34 mouse cellular contexts compared by ENCODE assay signal in genomic region chr8:10707122-10707521, GRCm38 (mm10).
"Had no signal": no experiment of that assay in that cellular context is flagged by ENCODE, and none has a peak within 500 bp of the region (broad histone marks: within the 10 kb centered on the region; RNA-seq: fewer than 3 reads in every experiment).

No protein-coding gene starts in this region.

- H3K27ac ChIP-seq: heart, embryonic 10.5 days; heart, embryonic 13.5 days; heart, embryonic 15.5 days; hindbrain, embryonic 10.5 days; hindbrain, embryonic 12.5 days; hindbrain, embryonic 13.5 days; hindbrain, embryonic 14.5 days; hindbrain, embryonic 15.5 days; hindbrain, postnatal 0 days; intestine, embryonic 15.5 days; kidney, embryonic 15.5 days; kidney, postnatal 0 days; layer of hippocampus, adult 2 months had no signal

- H3K9ac ChIP-seq: heart, embryonic 12.5 days; heart, embryonic 13.5 days; heart, embryonic 15.5 days; hindbrain, embryonic 12.5 days; hindbrain, embryonic 13.5 days; hindbrain, embryonic 14.5 days; hindbrain, embryonic 15.5 days; intestine, embryonic 15.5 days; kidney, embryonic 15.5 days had no signal

- H3K9me3 ChIP-seq: heart, embryonic 10.5 days; heart, embryonic 12.5 days; heart, embryonic 13.5 days; heart, embryonic 15.5 days; hindbrain, embryonic 10.5 days; hindbrain, embryonic 12.5 days; hindbrain, embryonic 13.5 days; hindbrain, embryonic 15.5 days; intestine, embryonic 15.5 days; kidney, embryonic 15.5 days had no signal

- H3K4me3 ChIP-seq: heart, embryonic 10.5 days; heart, embryonic 12.5 days; heart, embryonic 13.5 days; heart, embryonic 15.5 days; hindbrain, embryonic 10.5 days; hindbrain, embryonic 12.5 days; hindbrain, embryonic 13.5 days; hindbrain, embryonic 15.5 days; intestine, embryonic 15.5 days; kidney, embryonic 15.5 days; layer of hippocampus, adult 2 months had no signal

- H3K4me2 ChIP-seq: heart, embryonic 11.5 days; heart, embryonic 12.5 days; heart, embryonic 13.5 days; heart, embryonic 15.5 days; hindbrain, embryonic 12.5 days; hindbrain, embryonic 13.5 days; hindbrain, embryonic 14.5 days; hindbrain, embryonic 15.5 days; intestine, embryonic 15.5 days; kidney, embryonic 15.5 days had no signal

- H3K4me1 ChIP-seq: heart, embryonic 15.5 days; intestine, embryonic 15.5 days had no signal

- DNase-seq: heart, postnatal 10 days; heart, postnatal 14 days; heart, postnatal 36 days; heart, postnatal 4 days; kidney, adult 18-20 months; kidney, adult 2 months; kidney, adult 8-10 months; kidney, adult 9 months; kidney, postnatal 10 days; kidney, postnatal 14 days; kidney, postnatal 25 days; kidney, postnatal 36 days; kidney, postnatal 4 days; layer of hippocampus, adult 9-11 months; layer of hippocampus, postnatal 36 days had no signal

- H3K36me3 ChIP-seq: heart, embryonic 10.5 days; heart, embryonic 12.5 days; heart, embryonic 13.5 days; heart, embryonic 15.5 days; hindbrain, embryonic 10.5 days; hindbrain, embryonic 12.5 days; hindbrain, embryonic 13.5 days; hindbrain, embryonic 15.5 days; intestine, embryonic 15.5 days; kidney, embryonic 15.5 days had no signal

- ATAC-seq: hindbrain, embryonic 16.5 days; hindbrain, postnatal 0 days; inflammation-experienced regulatory T-cells, adult 6 months; intestine, embryonic 15.5 days; intestine, embryonic 16.5 days; intestine, postnatal 0 days had no signal

- H3K27me3 ChIP-seq: heart, embryonic 12.5 days; heart, embryonic 15.5 days; hindbrain, embryonic 12.5 days; hindbrain, embryonic 13.5 days; hindbrain, embryonic 15.5 days; intestine, embryonic 15.5 days; kidney, embryonic 15.5 days had no signal
